Mouse (Mus musculus): Measurements from ENCODE around the gene Macrod2. TPM values are rescaled to one million over a fixed set of nuclear protein-coding genes. Genes with fewer than 3 reads are reported as not detected.

The Macrod2 gene
- total and polyA plus RNA-seq, 2 experiments = 2.0 to 3.3 TPM

GRCm38 (mm10) chr2:141825606-141826495, 1430.7 kb downstream of the Macrod2 start:
- Histone ChIP-seq H3K27me3 (ENCODE audit: control insufficient read depth, insufficient read depth, low read length) (no peaks in the 10 kb centered on the region), H3K36me3 (ENCODE audit: control insufficient read depth, insufficient read depth, low read length) (no peaks in the 10 kb centered on the region), H3K27ac (replicated peaks; ENCODE audit: insufficient read depth, low read depth, low read length) (no peak overlapping the region), H3K4me1 (ENCODE audit: control insufficient read depth, insufficient read depth, low read length) (no peaks in the 10 kb centered on the region), H3K79me2 (ENCODE audit: control insufficient read depth, insufficient read depth, low read length) (no peaks in the 10 kb centered on the region), H3K9ac (ENCODE audit: low read depth, low read length) (no peak overlapping the region), H3K4me3 (ENCODE audit: insufficient read depth, low read depth, low read length) (no peak overlapping the region)
- no peak for TF ChIP-seq CTCF (IDR thresholded peaks at IDR 0.05; ENCODE audit: low read depth, low read length)
- 63% methylated on average over 8 of the region's 8 CpGs for WGBS
- no peak for DNase-seq (ENCODE audit: extremely low read depth, low read depth, low spot score)

GRCm38 (mm10) chr2:141830496-141830895, 1435.4 kb downstream of the Macrod2 start:
- H3K9ac ChIP-seq (ENCODE audit: low read depth, low read length) = no peak overlapping the region
- H3K4me3 ChIP-seq (ENCODE audit: insufficient read depth, low read depth, low read length) = no peak overlapping the region
- no peaks in the 10 kb centered on the region for H3K4me1 ChIP-seq (ENCODE audit: control insufficient read depth, insufficient read depth, low read length)
- 35% methylated on average over 2 of the region's 2 CpGs for WGBS
- H3K36me3 ChIP-seq (ENCODE audit: control insufficient read depth, insufficient read depth, low read length) = no peaks in the 10 kb centered on the region
- no peaks in the 10 kb centered on the region for H3K79me2 ChIP-seq (ENCODE audit: control insufficient read depth, insufficient read depth, low read length)
- no peak overlapping the region for H3K27ac ChIP-seq (replicated peaks; ENCODE audit: insufficient read depth, low read depth, low read length)
- TF ChIP-seq POLR2A (IDR thresholded peaks at IDR 0.05; ENCODE audit: extremely low read depth, insufficient read depth, low read length) = no peak
- TF ChIP-seq CTCF (IDR thresholded peaks at IDR 0.05; ENCODE audit: low read depth, low read length) = no peak
- H3K27me3 ChIP-seq (ENCODE audit: control insufficient read depth, insufficient read depth, low read length) = no peaks in the 10 kb centered on the region
- DNase-seq (ENCODE audit: extremely low read depth, low read depth, low spot score) = no peak

- TF ChIP-seq CTCF (IDR thresholded peaks at IDR 0.05; ENCODE audit: low read depth, low read length) (no peak), POLR2A (IDR thresholded peaks at IDR 0.05; ENCODE audit: extremely low read depth, insufficient read depth, low read length) (no peak)
- 78% methylated on average over 5 of the region's 5 CpGs for WGBS
- DNase-seq (ENCODE audit: extremely low read depth, low read depth, low spot score) = no peak
- Histone ChIP-seq H3K36me3 (ENCODE audit: control insufficient read depth, insufficient read depth, low read length) (no peaks in the 10 kb centered on the region), H3K79me2 (ENCODE audit: control insufficient read depth, insufficient read depth, low read length) (no peaks in the 10 kb centered on the region), H3K27ac (replicated peaks; ENCODE audit: insufficient read depth, low read depth, low read length) (no peak overlapping the region), H3K27me3 (ENCODE audit: control insufficient read depth, insufficient read depth, low read length) (no peaks in the 10 kb centered on the region), H3K4me1 (ENCODE audit: control insufficient read depth, insufficient read depth, low read length) (no peaks in the 10 kb centered on the region), H3K4me3 (ENCODE audit: insufficient read depth, low read depth, low read length) (no peak overlapping the region), H3K9ac (ENCODE audit: low read depth, low read length) (no peak overlapping the region)
These were observed 1436.4 kb downstream of the Macrod2 start for GRCm38 (mm10) chr2:141831515-141831914.

- Histone ChIP-seq H3K27me3 (ENCODE audit: control insufficient read depth, insufficient read depth, low read length) (no peaks in the 10 kb centered on the region), H3K79me2 (ENCODE audit: control insufficient read depth, insufficient read depth, low read length) (no peaks in the 10 kb centered on the region), H3K36me3 (ENCODE audit: control insufficient read depth, insufficient read depth, low read length) (no peaks in the 10 kb centered on the region), H3K4me1 (ENCODE audit: control insufficient read depth, insufficient read depth, low read length) (no peaks in the 10 kb centered on the region), H3K9ac (ENCODE audit: low read depth, low read length) (no peak overlapping the region), H3K4me3 (ENCODE audit: insufficient read depth, low read depth, low read length) (no peak overlapping the region), H3K27ac (replicated peaks; ENCODE audit: insufficient read depth, low read depth, low read length) (no peak overlapping the region)
- DNase-seq (ENCODE audit: extremely low read depth, low read depth, low spot score) = no peak
- 75% methylated on average over 4 of the region's 4 CpGs for WGBS
- TF ChIP-seq CTCF (IDR thresholded peaks at IDR 0.05; ENCODE audit: low read depth, low read length) (no peak), POLR2A (IDR thresholded peaks at IDR 0.05; ENCODE audit: extremely low read depth, insufficient read depth, low read length) (no peak)
These were observed 1439.2 kb downstream of the Macrod2 start for GRCm38 (mm10) chr2:141834156-141834782.

GRCm38 (mm10) chr2:141844408-141845175, 1449.5 kb downstream of the Macrod2 start:
- Histone ChIP-seq H3K9ac (ENCODE audit: low read depth, low read length) (no peak overlapping the region), H3K27me3 (ENCODE audit: control insufficient read depth, insufficient read depth, low read length) (no peaks in the 10 kb centered on the region), H3K27ac (replicated peaks; ENCODE audit: insufficient read depth, low read depth, low read length) (no peak overlapping the region), H3K4me1 (ENCODE audit: control insufficient read depth, insufficient read depth, low read length) (no peaks in the 10 kb centered on the region), H3K36me3 (ENCODE audit: control insufficient read depth, insufficient read depth, low read length) (no peaks in the 10 kb centered on the region), H3K4me3 (ENCODE audit: insufficient read depth, low read depth, low read length) (no peak overlapping the region), H3K79me2 (ENCODE audit: control insufficient read depth, insufficient read depth, low read length) (no peaks in the 10 kb centered on the region)
- DNase-seq (ENCODE audit: extremely low read depth, low read depth, low spot score) = no peak
- WGBS = 77% methylated on average over 6 of the region's 6 CpGs
- TF ChIP-seq CTCF (IDR thresholded peaks at IDR 0.05; ENCODE audit: low read depth, low read length) (no peak), POLR2A (IDR thresholded peaks at IDR 0.05; ENCODE audit: extremely low read depth, insufficient read depth, low read length) (no peak)
